Mouse (Mus musculus) hindbrain, postnatal 0 days (tissue): ENCODE data around the gene Pou2af1. TPM values are rescaled to one million over a fixed set of nuclear protein-coding genes. Genes with fewer than 3 reads are reported as not detected.

Experiments
- ATAC-seq: fragments of 200-750 bp; cut with Nextera tagmentation; 2 replicates; pipeline ENCODE4 v1.8.0; 2017; ENCODE audit warnings: mild to moderate bottlenecking, moderate TSS enrichment, moderate library complexity
- DNase-seq: peaks from one replicate; pipeline ENCODE4 v3.0.0-alpha.2; 2015; ENCODE audit warnings: low spot score
- H3K27ac ChIP-seq: fragments of 300-500 bp; sonication (generic); 2 replicates; pipeline ENCODE4 v1.5.1; 2014; ENCODE audit warnings: mild to moderate bottlenecking
- H3K27me3 ChIP-seq: fragments of 300-500 bp; sonication (generic); 2 replicates; pipeline ENCODE4 v1.6.1; 2014; ENCODE audit warnings: low read length, mixed read lengths; ENCODE audit not compliant: insufficient read depth
- H3K36me3 ChIP-seq: fragments of 300-500 bp; sonication (generic); 2 replicates; pipeline ENCODE4 v1.6.1; 2014; ENCODE audit warnings: low read length, mixed read lengths; ENCODE audit not compliant: insufficient read depth
- H3K4me1 ChIP-seq: fragments of 300-500 bp; sonication (generic); 2 replicates; pipeline ENCODE4 v1.6.1; 2014; ENCODE audit warnings: antibody characterized with exemption, low read length, mixed read lengths; ENCODE audit not compliant: insufficient read depth
- H3K4me2 ChIP-seq: fragments of 300-500 bp; sonication (generic); 2 replicates; pipeline ENCODE4 v1.6.1; 2014; ENCODE audit warnings: low read depth, mild to moderate bottlenecking, low read length, moderate library complexity, mixed read lengths
- H3K4me3 ChIP-seq: fragments of 300-500 bp; sonication (generic); 2 replicates; pipeline ENCODE4 v1.5.1; 2014; ENCODE audit warnings: low read length
- H3K9ac ChIP-seq: fragments of 300-500 bp; sonication (generic); replicated peaks from 2 replicates; pipeline ENCODE4 v1.6.1; 2014; ENCODE audit warnings: mild to moderate bottlenecking, low read length, moderate library complexity, mixed read lengths
- H3K9me3 ChIP-seq: fragments of 300-500 bp; sonication (generic); 2 replicates; pipeline ENCODE4 v1.6.1; 2016; ENCODE audit warnings: low read length, mixed read lengths
- CTCF ChIP-seq: IDR thresholded peaks from 2 replicates; pipeline ENCODE4 v1.5.1; 2016; ENCODE audit warnings: antibody characterized with exemption, control low read depth, low read depth
- WGBS: fragments of 180-500 bp; shearing (Covaris S2); extraction: QIAGEN DNeasy Blood & Tissue Kit; methylation state at CpG from one replicate; pipeline ENCODE4 v1.1.7; 2014; 5-methylcytosine and 5-hydroxymethylcytosine counted together
- polyA plus RNA-seq: library from polyadenylated mRNA; unstranded; fragments of >200 nt; fragmentation: Nextera tagmentation; extraction: Ambion mirVana; gene quantifications from 2 replicates; pipeline ENCODE4 v1.2.1, GENCODE M21; 2015
- total RNA-seq: library from RNA; depleted of rRNA; stranded (reverse); fragments of >200 nt; gene quantifications from 2 replicates; pipeline ENCODE4 v1.2.3, GENCODE M21; 2014

Pou2af1 gene
- total and polyA plus RNA-seq, 2 experiments from 2014 or later, result 0.20 to 0.37 TPM

GRCm38 (mm10) chr9:51170298-51170697 lies 43.2 kb upstream of the Pou2af1 start:
- H3K9me3 ChIP-seq, result no peaks in the 10 kb centered on the region
- H3K9ac ChIP-seq, result no peak overlapping the region
- no peak for ATAC-seq
- H3K27me3 ChIP-seq, result no peaks in the 10 kb centered on the region
- no peaks in the 10 kb centered on the region for H3K4me1 ChIP-seq
- H3K36me3 ChIP-seq, result no peaks in the 10 kb centered on the region
- 76% methylated on average over 6 of the region's 6 CpGs for WGBS
- no peak overlapping the region for H3K4me3 ChIP-seq
- TF ChIP-seq CTCF, result no peak
- H3K27ac ChIP-seq, result no peak overlapping the region
- H3K4me2 ChIP-seq, result no peak overlapping the region
- DNase-seq, result no peak

GRCm38 (mm10) chr9:51174890-51175464 lies 38.5 kb upstream of the Pou2af1 start:
- DNase-seq, result no peak
- Histone ChIP-seq H3K4me1 (no peaks in the 10 kb centered on the region), H3K27ac (no peak overlapping the region), H3K9ac (no peak overlapping the region), H3K9me3 (no peaks in the 10 kb centered on the region), H3K4me2 (no peak overlapping the region), H3K36me3 (no peaks in the 10 kb centered on the region), H3K4me3 (no peak overlapping the region), H3K27me3 (no peaks in the 10 kb centered on the region)
- no peak for ATAC-seq
- WGBS, result 44% methylated on average over 8 of the region's 8 CpGs
- TF ChIP-seq CTCF, result no peak

GRCm38 (mm10) chr9:51175722-51176121 lies 37.8 kb upstream of the Pou2af1 start:
- no peak for DNase-seq
- ATAC-seq, result no peak
- Histone ChIP-seq H3K9me3 (no peaks in the 10 kb centered on the region), H3K27ac (no peak overlapping the region), H3K4me2 (no peak overlapping the region), H3K4me3 (no peak overlapping the region), H3K4me1 (no peaks in the 10 kb centered on the region), H3K9ac (no peak overlapping the region), H3K27me3 (no peaks in the 10 kb centered on the region), H3K36me3 (no peaks in the 10 kb centered on the region)
- WGBS, result 90% methylated on average over 1 of the region's 1 CpGs
- TF ChIP-seq CTCF, result no peak

GRCm38 (mm10) chr9:51178297-51178696 lies 35.2 kb upstream of the Pou2af1 start:
- H3K27me3 ChIP-seq, result no peaks in the 10 kb centered on the region
- no peak for DNase-seq
- ATAC-seq, result no peak
- WGBS, result 95% methylated on average over 1 of the region's 1 CpGs
- no peaks in the 10 kb centered on the region for H3K9me3 ChIP-seq
- no peak overlapping the region for H3K4me3 ChIP-seq
- TF ChIP-seq CTCF, result no peak
- H3K36me3 ChIP-seq, result no peaks in the 10 kb centered on the region
- H3K27ac ChIP-seq, result no peak overlapping the region
- no peaks in the 10 kb centered on the region; the same call in 1 of the 2 replicates for H3K4me1 ChIP-seq
- H3K9ac ChIP-seq, result no peak overlapping the region
- H3K4me2 ChIP-seq, result no peak overlapping the region

- no peak overlapping the region for H3K4me3 ChIP-seq
- no peak overlapping the region for H3K4me2 ChIP-seq
- H3K27me3 ChIP-seq, result no peaks in the 10 kb centered on the region
- WGBS, result 26% methylated on average over 5 of the region's 5 CpGs
- H3K27ac ChIP-seq, result no peak overlapping the region
- peak; percentile 95 for ATAC-seq
- H3K4me1 ChIP-seq, result no peaks in the 10 kb centered on the region; the same call in 1 of the 2 replicates
- DNase-seq, result peak; percentile 91
- no peaks in the 10 kb centered on the region for H3K36me3 ChIP-seq
- H3K9me3 ChIP-seq, result no peaks in the 10 kb centered on the region
- no peak overlapping the region for H3K9ac ChIP-seq
- no peak for TF ChIP-seq CTCF
Measured at GRCm38 (mm10) chr9:51180621-51181020, 32.9 kb upstream of the Pou2af1 start.

GRCm38 (mm10) chr9:51182716-51183710 lies 30.5 kb upstream of the Pou2af1 start:
- ATAC-seq, result no peak
- no peak overlapping the region for H3K4me2 ChIP-seq
- no peak for DNase-seq

GRCm38 (mm10) chr9:51185386-51185785 lies 28.1 kb upstream of the Pou2af1 start:
- Histone ChIP-seq H3K4me2 (no peak overlapping the region), H3K36me3 (no peaks in the 10 kb centered on the region), H3K27me3 (no peaks in the 10 kb centered on the region), H3K9me3 (no peaks in the 10 kb centered on the region), H3K27ac (no peak overlapping the region), H3K4me3 (no peak overlapping the region), H3K9ac (no peak overlapping the region), H3K4me1 (no peaks in the 10 kb centered on the region; the same call in 1 of the 2 replicates)
- 79% methylated on average over 4 of the region's 4 CpGs for whole genome bisulfite sequencing
- no peak for TF ChIP-seq CTCF
- ATAC-seq (no peak), DNase-seq (no peak)

More at GRCm38 (mm10) chr9:51182716-51183710, 30.5 kb upstream of the Pou2af1 start:
- H3K27ac ChIP-seq, result no peak overlapping the region
- no peaks in the 10 kb centered on the region for H3K9me3 ChIP-seq
- no peaks in the 10 kb centered on the region for H3K27me3 ChIP-seq
- WGBS, result 75% methylated on average over 15 of the region's 15 CpGs
- no peak overlapping the region for H3K9ac ChIP-seq
- TF ChIP-seq CTCF, result no peak
- H3K4me3 ChIP-seq, result no peak overlapping the region
- no peaks in the 10 kb centered on the region; the same call in 1 of the 2 replicates for H3K4me1 ChIP-seq
- H3K36me3 ChIP-seq, result no peaks in the 10 kb centered on the region
